Mouse (Mus musculus) stomach, adult 2 months (tissue): Measurements from ENCODE around the gene Gga2. TPM values are rescaled to one million over a fixed set of nuclear protein-coding genes. Genes with fewer than 3 reads are reported as not detected.

Experiments
- polyA plus RNA-seq: library from polyadenylated mRNA; depleted of rRNA; stranded (reverse); fragments of >200 nt; gene quantifications from 2 replicates; pipeline ENCODE4 v1.2.3, GENCODE M21; 2012; rRNA removed

Gga2 gene
- 31.3 and 79.7 TPM in 2 replicates for polyA plus RNA-seq

GRCm38 (mm10) chr7:122020667-122021354, at the start of gene Gga2:
Gga2 (minus strand) TSS chr7:122021222.

GRCm38 (mm10) chr7:122066945-122067516, 46.0 kb upstream of the Gga2 start, which contains the start of the genes Ubfd1 and Ears2:
Ubfd1 (plus strand) TSS chr7:122067175.
Ears2 (minus strand) TSS chr7:122067263.

DNA sequence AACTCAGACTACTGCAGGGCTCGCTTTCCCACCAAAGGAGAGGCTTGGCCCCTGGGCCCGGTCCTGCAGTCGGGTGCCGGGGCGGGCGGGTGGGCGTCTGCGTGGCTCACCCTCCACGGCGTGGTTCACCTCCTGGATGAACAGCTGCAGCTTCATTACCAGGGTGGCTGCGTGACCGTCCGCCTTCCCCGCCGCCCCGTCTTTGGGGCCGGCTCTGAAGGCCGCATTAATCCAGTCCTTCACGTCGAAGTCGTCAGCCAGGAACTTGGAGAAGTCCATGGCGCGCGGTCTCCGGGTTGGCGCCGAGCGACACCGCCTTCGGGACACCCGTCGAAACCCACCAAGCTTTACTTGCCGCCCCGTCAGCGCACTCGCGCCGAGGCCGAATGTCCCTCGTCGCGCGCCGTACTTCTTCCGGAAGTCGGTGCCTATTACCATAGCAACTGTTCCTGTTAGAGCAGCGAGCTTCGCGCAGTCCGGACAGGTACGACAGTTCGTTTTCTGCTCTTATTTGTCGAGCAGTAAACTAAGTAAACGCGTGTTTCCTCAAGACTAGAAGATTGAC, 39.6 kb downstream of the Gga2 start, which contains the start of gene Cog7:
Gene Cog7 (minus strand): TSS at position 405 of the 565 bp plus-strand sequence.

Other genes with a start within 250 kb of the Gga2 start
- gene Scnn1b, start 156.2 kb downstream of the Gga2 start, polyA plus RNA-seq: 7.5 and 8.7 TPM in 2 replicates
- gene Cog7, start 39.5 kb downstream of the Gga2 start, polyA plus RNA-seq: 11.5 and 12.0 TPM in 2 replicates
- gene Ubfd1, start 46.0 kb upstream of the Gga2 start, polyA plus RNA-seq: 6.2 and 9.9 TPM in 2 replicates
- 5.0 and 6.8 TPM in 2 replicates for gene Ears2, start 46.0 kb upstream of the Gga2 start, polyA plus RNA-seq
- 737 and 2,147 TPM in 2 replicates for gene Ndufab1, start 80.7 kb upstream of the Gga2 start, polyA plus RNA-seq
- 0.38 and 0.88 TPM in 2 replicates for gene Palb2, start 111.8 kb upstream of the Gga2 start, polyA plus RNA-seq
- 24.9 and 28.6 TPM in 2 replicates for gene Dctn5, start 111.8 kb upstream of the Gga2 start, polyA plus RNA-seq
- gene Plk1, start 138.2 kb upstream of the Gga2 start, polyA plus RNA-seq: 5.5 and 8.8 TPM in 2 replicates
- 70.5 and 84.0 TPM in 2 replicates for gene Ern2, start 165.0 kb upstream of the Gga2 start, polyA plus RNA-seq
- 4.0 and 5.5 TPM in 2 replicates for gene Chp2, start 198.3 kb upstream of the Gga2 start, polyA plus RNA-seq